Mouse (Mus musculus) urinary bladder, postnatal 14 days (tissue): ENCODE results near the gene Rbm45.
A peak's percentile ranks its signal among the peaks of the same experiment; 100 is the strongest.

Source experiments
- DNase-seq: peaks from one replicate; pipeline ENCODE4 v3.0.0; 2021; ENCODE audit warnings: low spot score

Rbm45 gene

GRCm38 (mm10) chr2:76386531-76386930 is 16.7 kb downstream of the Rbm45 start:
- DNase-seq = no peak

GRCm38 (mm10) chr2:76400178-76400577 is 30.4 kb downstream of the Rbm45 start:
- DNase-seq = no peak

DNA sequence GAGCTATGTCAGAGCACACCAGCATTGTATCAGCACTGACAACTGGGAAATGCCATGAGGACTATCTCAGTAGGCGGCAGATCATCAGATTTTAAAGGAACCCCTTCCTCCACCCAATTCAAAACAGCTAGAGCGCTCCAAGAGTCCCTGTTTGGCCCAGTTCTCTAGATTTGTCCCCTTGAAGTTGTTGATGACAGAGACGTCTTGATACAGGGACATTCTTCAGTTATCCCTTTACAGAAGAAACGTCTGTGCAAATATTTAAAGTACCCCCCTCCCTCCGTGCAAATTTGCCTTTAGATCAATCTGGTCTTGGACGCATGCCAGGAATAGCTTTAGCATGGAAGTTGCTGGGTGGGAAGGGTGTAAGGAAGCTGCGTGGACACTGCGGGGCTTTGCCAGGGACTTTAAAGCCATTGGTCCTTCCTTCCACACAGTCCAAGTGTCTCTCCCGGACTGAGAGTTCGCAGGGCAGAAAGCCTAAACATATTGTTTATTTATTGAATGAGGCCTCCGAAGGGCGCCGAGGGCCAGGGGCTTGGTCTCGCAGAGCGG is 35.9 kb downstream of the Rbm45 start:
- DNase-seq = peak; percentile 10

GRCm38 (mm10) chr2:76406151-76406936 is 36.6 kb downstream of the Rbm45 start, which contains the start of gene Osbpl6:
Gene Osbpl6 (plus strand): TSS chr2:76406508.
- peak; percentile 69 for DNase-seq

GRCm38 (mm10) chr2:76406937-76407441 is 37.2 kb downstream of the Rbm45 start:
- peak; percentile 53 for DNase-seq

GRCm38 (mm10) chr2:76409526-76409925 is 39.7 kb downstream of the Rbm45 start:
- DNase-seq = no peak

DNA sequence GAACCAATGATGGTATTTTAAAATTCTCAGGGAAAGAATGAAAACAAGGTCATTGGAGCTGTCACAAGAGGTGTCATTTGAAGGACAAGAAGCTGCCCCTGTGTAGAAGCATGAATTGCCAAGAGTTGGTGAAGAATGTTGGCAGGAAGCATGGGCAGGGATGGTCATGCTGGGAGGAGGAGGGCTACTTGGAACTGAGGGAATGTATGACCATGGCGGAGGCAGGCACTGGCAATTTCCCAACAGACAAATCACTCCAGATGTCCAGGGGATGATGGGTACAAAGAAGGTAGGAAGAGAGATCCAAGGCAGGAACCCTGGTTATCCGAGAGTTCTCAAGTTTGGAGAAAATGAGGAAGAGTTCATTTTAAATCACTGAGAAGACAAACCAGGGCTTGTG is 40.2 kb downstream of the Rbm45 start:
- no peak for DNase-seq

DNA sequence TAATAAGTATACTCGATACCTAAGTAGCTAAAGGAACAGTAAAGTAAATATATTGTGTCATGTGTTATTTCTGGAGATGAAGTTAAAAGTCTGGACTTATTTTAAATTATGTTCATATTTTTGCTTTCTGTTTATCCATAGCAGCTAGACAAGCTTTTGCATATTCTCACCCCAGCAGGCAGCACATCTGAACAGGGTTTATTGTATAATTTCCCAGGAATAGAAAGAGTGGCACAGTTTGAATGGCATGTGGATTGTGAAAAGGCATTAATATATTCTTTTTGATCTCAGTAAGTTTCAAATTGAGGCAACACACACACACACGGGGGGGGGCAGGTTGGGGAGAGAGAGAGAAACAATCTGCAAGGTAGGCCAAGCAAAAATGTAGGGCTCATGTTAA is 43.1 kb downstream of the Rbm45 start:
- DNase-seq = no peak

GRCm38 (mm10) chr2:76417446-76418141 is 47.8 kb downstream of the Rbm45 start:
- no peak for DNase-seq

DNA sequence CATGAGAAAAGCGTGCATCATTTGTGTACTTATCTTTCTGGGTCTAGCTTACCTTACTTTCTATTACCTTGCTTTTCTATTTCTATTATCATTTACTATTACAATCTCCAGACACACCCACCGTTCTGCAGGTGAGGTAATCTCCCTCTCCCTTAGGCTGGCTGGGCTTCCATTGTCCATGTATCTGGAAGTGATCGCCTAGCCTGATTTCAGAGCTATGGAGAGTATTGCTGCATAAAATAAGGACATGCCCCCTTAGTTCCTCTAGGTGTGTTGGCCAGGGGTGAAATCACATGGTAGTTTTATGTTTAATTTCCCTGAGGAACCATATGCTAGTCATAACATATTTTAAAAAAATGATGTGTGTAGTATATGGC is 48.3 kb downstream of the Rbm45 start:
- no peak for DNase-seq

DNA sequence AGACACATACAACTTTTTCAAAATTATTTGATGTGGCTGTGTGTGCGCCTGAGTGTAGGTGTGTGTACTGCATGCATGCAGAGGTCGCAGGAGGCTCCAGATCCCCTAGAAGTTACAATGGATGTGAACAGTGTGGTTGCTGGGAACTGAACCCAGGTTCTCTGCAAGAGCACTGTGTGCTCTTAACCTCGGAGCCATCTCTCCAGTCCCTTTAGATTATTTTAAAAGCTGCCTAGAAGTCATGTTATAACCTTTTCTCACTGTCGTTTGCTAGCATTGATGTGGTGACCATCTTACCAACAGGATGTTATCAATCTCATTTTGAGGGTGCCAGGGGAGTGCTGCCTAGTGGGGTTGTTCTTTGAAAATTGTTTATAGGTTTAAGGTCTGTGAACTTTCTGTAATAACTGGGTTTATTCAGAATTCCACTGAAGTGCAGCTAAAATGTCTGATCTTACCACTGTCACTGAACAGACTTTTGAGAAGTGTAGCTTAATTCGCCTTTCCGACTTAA is 51.7 kb downstream of the Rbm45 start:
- DNase-seq = no peak

GRCm38 (mm10) chr2:76426816-76427215 is 57.0 kb downstream of the Rbm45 start:
- DNase-seq = no peak

- no peak for DNase-seq
Measured at GRCm38 (mm10) chr2:76429318-76429717, 59.5 kb downstream of the Rbm45 start.

- DNase-seq = no peak
Measured at GRCm38 (mm10) chr2:76429855-76430254, 60.1 kb downstream of the Rbm45 start.

DNA sequence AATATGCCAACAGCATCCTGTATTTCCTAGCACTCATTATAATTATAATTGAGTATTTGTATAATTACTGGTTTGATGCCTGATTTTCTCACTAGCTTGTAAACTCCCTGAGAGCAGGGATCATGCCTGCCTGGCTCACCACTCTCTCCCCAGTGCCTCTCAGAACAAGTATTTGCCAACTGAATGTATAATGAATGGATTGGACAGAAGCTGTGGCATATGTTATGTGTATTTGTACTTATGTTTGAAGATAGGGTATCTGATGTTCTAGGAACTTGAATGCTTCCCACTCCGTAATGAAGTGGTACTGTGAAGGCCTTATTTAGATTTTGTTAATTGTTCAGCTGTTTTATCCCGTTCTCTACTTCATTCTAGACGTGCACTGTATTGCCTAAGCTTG is 60.8 kb downstream of the Rbm45 start:
- DNase-seq = no peak
